Mouse (Mus musculus) spleen, adult 18-20 months (tissue): ENCODE results near the gene Zdhhc3.

ENCODE experiments used
- DNase-seq, 2 experiments: peaks; one replicate each; pipeline ENCODE4 v3.0.0; 2022; ENCODE audit warnings: mixed read lengths in 2 of 2

Zdhhc3 gene

DNA sequence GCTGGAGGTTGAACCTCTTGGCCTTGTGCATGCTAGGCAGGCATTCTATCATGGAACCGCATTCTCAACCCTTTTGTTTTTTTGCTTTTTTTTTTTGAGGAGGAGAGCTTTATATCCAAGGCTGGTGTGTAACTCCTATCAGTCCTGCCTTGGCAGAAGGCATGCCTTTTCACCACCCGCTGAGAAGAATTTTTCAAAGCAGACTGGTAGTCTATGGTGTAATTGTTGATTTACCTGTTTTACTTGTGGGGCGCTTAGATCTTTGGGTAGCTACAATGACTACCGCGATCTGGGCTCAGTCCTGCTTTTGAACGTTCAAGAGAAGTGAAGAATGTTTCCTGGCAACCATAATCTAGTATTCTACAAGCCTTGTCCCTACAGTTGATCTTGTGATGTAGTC, 926 bp upstream of the Zdhhc3 start:
- DNase-seq = no peak

DNA sequence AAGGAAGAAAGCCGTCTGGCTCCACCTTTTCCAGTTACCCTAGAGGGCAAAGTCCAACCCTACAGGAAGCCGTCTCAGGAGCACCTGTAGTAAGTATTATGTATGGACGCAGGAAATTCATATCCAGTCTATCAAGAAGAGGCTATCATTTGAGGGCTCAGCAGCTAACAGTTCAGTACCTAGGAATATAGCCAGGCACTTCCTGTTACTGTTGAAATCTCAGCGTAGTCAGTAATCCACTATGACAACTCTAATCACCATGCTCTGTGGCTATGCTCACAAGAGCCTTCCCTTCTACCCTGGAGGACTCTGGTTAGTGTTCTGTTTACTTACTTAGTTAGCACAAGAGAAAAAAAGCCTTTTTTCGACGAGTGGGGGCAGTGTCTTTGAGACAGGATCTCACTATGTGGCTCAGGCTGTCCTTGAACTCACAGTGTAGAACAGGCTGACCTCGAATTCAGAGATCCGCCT, 1.2 kb downstream of the Zdhhc3 start:
- DNase-seq = no peak

DNA sequence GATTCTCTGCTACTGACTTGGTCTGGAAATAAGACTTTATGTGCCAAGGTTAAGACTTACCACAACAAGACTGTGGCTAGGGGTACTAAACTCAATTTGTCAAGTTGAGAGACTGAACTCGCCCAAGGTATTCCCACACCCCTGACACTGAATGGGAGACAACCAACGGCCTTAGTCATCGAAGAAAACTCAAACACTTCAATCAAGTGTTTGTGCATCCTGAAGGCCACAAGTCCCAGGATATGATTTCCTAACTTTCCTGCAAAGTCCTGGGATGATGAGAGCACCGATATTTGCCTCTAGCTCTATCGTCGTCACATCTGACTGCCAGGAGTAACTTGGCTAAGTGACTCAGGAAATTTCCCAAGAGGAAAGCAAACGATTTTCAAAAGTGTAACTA, 3.8 kb downstream of the Zdhhc3 start:
- no peak for DNase-seq

DNA sequence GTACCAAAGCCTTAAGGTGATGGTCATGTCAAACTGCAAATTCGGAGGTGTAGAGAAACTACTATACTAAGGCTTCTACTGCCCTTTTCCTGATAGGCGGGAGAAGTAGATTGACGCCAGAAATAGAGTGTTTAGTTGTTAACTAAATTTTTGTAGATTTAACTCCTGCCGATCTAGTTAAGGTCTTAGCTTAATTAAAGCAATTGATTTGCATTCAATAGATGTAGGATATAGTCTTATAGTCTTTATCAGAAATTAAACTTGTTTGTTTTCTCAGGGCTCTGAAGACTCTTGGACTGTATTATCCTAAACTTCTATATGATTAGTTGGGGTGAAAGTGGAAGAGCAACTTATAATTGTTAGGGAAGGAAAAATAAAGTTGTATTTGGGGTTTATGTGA, 5.8 kb downstream of the Zdhhc3 start:
- DNase-seq = no peak

DNA sequence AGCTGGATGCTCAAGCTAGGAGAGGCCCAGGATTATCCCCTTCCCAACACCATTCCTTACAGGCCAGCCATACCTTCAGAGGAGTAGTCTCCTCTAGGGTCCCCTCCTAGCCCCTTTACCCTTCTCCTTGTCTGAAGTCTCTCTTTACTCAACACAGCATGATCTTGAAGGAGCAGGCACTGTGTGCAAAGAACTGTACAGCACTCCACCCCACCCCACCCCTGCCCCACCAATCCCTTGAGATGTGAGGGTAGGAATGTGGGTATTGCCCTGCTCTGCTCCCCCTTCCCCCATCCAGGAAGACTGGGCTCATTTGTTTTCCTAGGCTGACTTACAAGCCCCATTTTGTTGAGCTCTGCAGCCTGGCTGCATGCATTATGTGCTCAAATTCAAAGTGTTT, 8.6 kb downstream of the Zdhhc3 start:
- DNase-seq = no peak

DNA sequence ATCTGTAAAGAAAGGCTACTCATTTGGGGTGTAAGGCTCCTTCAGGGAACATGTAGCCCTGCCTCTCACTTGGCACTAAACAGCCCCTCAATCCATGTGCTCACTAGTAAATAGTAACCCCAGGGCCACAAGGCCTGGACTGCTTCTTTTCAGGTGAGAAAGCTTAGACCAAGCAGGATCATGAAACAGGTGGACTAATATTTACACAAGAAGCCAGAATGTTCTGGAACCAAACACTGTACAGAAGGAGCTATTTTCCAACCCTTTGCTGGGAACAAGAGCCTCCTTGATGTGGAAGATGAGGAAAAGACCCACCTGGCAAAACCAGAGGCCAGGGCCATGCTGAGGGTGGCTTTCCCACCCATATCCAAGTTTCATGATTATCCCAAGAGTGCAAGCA, 9.6 kb downstream of the Zdhhc3 start:
- DNase-seq = no peak

DNA sequence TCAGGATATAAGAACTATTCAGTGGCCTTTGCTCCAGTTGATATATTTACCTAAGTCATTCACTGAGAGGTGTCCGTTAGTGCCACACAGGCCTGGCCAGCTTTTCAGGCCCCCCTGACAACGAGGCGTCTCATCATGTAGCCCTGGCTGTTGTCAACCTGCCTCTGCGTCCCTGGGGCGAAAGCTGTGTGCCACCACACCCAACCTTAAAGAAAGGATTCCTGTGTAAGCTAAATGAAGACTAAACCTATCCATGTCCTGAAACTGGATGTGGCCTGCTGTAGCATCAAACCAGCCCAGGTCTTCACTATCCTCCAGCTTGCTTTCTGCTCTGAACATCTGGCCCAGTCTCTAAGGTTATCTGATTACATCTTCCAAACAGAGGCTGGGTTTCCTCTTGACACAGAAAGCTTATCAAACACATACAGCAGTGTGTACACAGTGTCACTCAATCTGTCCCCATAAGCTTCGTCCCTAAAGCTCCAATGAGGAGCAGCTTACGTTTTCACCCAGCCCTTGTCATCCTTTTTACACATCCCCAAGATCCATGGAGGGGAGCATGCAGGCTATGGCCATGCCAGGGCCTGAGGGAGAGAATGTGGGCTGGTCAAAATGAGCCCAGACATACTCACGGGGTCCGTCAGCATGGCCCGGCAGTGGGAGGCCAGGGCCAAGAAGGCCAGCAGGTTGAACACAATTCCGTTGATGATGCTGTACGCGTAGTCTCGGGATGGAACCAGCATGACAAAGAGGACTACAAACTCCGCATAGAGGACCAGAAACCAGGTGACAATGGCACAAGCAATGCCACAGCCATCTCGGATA, 13.2 kb downstream of the Zdhhc3 start:
- no peak for DNase-seq

DNA sequence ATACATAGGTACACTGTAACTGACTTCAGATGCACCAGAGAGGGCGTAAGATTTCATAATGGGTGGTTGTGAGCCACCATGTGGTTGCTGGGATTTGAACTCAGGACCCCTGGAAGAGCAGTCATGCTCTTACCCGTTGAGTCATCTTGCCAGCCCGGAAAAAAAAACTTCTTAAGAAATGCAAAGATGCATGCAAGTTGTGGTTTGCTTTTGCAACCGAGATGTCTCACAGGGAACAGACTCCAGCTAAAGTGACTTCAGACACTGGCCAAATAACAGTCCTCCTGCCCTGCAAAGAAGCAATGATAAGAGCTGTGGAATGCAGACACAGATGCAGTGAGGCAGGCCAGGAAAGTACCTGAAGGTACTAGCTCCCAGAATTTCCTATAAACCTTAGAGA, 22.2 kb downstream of the Zdhhc3 start:
- no peak for DNase-seq

DNA sequence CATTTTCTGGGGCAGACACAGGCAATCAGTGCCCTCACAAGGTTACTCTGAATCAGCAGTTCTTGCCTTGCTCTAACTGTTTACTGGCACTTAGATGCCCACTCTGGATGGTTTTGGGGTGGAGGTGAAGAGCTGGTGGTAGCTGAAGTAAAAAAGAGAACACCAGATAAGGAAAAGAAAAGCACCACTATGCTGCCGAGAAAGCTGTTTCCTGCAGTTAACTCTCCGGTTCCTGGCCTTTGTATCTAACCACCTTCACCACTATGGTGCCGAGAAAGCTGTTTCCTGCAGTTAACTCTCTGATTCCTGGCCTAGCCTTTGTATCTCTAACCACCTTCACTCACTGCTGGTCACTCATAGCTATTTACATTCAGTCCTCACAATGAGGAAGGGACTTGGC, 25.4 kb downstream of the Zdhhc3 start:
- DNase-seq = no peak

DNA sequence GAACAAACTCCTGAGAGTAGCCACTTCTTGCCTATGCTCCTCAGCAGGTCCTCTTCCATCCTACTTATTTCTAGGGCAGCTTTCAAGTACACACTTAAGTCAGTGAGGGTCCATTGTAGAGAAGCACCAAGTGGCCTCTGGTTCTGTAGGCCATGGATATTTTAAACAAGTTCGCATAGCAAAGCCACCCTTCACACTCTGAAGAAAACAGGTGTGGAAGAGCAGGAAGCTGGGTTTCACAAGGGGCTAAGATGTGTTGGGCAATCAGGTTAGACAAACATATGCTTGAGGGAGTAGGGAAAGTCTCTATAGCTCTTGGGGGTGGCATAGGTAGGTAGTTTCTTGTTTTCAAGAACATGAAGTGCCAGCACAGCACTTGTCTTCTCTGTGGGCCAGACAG, 27.6 kb downstream of the Zdhhc3 start:
- no peak for DNase-seq

DNA sequence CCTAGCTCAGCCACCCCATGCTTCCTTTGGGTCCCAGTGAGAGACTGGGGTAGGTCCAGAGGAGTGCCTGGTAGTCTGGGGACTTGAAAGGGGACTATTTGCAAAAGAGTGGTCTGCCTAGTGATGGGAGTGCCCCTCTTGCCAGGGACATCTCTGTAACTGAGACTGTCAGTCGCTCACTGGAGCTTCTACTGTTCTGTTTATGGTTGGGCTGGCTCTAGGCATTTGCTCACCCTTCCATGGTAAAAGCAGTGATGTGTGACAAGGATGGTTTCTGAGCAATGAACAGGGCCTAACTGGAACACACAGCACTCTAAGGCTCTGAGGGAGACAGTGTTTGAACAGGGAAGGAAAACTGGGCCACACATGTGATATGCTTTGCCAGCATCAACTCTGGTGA, 32.2 kb downstream of the Zdhhc3 start:
- DNase-seq = no peak

DNA sequence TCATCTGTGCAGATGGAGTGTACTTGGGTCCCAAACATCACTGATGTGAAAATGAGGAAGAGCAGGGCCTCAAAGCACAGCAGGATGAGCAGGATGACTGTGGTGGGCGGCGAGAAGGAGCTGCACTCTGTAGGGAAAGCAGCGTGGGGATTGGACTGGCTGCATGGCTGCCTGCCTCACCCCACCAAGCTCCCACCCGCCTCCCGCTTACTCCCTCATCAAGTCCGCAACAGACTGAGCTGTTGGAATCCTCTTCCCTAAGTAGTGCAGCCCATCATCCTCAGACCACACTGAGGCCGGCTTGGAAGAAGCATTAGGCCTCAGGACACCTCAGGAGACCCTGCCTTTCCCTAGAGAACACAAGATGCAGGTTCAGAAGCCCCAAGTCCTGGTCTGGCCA, 32.6 kb downstream of the Zdhhc3 start:
- DNase-seq = no peak

DNA sequence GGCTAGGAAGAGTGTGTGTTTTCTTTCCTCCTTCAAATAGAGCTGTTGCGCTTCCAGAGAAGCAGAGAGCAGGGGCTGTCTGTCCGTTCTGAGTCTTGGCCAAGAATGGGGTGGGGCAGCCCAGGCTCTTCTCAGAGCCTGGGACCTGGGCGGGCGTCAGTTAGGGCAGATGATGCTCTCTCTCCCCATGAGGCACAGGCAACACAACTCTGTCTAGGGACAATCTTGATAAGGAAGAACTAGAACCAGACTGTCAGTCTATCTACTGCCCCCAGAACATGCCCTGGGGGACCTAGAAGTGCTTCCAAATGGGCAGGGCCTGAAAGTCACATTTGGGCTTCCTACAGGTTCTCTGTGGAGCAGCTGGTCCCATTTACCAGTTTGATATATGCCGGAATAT, 33.9 kb downstream of the Zdhhc3 start:
- DNase-seq = no peak

DNA sequence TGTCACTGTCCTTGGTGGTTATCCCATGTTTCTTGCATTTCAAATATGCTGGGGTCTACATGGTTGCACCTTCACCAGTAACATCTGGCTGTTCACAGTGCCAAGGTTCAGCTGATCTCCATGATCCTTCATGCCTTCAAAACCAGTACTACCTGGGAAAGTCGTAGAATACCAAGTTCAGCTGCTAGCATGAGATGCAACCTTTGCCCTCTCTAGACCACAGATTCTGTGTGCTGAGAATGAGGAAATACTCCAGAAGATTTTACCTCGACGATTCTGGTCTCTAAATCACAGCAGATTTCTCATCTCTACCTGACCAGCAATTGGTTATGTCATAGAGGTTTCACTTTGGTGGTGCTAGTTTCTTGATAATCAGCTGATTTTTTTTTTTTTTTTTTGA, 52.8 kb downstream of the Zdhhc3 start:
- DNase-seq = no peak

DNA sequence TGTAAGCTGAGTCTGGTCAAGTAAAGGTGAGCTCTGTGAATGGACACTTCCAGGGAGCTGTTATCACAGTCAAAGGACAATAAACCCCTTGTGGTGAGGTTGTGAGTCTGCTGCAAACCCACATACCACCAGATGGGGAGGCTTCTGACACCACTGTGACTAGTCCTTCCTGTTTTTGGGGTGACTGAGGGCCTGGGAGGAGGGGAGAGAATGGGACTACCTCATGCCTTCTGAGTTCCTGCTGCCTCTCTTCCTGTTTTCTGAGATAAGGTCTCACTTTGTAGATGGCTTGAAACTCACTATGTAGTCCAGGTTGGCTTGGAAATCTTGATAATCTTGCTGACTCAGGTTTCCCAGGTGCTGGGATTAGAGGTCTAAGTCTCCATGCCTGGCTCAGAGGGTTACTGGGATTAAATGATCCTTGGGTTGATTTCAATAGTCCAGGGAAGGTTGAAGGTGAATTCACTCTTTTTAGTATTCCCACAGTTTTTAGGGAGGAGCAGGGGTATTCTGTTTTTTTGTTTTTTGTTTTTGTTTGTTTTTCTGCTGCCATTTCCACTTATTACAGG, 54.2 kb downstream of the Zdhhc3 start:
- no peak for DNase-seq

DNA sequence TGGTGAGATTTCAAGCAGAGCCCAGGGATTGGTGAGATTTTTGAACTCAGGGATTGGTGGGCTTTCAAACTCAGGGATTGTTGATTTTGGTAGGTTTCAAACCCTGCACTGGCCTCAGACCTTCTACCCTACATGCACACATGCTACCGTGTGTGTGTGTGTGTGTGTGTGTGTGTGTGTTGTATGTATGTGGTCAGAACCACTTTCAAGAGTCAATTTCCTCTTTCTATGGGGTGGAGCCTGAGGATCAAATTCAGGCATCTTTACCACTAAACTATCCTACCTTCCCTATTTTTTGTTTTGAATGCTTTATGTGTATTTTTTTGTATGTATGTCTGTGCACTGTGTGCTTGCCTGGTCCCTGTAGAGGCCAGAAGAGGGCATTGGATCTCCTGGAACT, 65.3 kb downstream of the Zdhhc3 start:
- no peak for DNase-seq

DNA sequence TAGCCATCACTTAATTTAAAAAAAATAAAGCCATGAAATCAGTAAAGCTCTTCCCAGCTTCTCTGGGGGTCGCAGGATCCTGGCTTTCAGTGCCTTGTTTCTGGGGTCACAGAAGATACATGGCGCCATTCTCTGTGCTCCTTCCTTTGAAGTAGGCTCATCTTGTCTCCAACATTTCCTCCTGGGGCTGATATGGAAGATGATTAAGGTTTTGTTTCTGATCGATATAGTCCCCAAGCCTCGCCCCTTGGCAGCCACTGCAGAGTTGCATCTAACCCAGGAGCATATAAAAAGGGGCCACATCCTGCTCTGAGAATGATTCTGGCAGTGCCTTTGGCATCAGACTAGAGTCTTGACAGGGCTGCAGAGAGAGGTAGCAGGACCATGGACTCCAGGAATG, 78.6 kb downstream of the Zdhhc3 start, which contains the start of gene Tgm4:
TSS of gene Tgm4 (plus strand) at position 301 of the 400 bp plus-strand sequence.
- DNase-seq = no peak

DNA sequence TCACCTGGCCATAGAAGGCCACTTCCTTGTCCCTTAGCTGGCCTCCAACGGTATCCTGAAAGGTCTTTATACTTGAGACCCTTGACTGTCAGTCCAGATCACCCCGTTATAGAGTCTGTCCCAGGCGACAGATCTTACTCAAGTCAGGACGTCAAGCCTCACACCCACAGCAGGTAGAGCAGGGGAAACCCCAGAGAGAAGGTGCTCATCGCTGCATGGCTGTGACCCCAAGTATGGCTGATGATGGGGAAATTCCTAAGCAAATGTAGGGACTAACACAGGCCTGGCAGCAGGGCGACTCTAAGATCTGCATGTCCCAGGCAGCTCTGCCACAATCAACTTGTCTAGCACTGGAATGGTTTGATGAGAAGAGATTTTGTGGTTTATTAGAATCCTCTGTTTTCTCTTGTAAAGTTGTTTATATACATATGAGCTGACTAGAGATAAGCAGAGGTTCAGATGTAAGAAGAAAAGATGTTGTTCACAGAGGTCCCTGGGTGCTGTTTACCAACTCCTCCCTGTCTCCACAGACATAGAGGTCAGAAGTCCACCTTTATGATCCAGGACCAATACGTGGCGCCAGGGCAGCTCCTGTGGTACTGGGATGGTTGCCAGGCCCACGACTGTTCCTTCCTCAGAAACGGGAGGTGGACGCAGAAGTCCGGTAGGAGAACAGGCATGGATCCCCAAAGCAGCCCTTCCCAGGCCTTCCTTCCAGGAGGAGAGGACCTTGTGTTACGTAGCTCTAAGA, 81.3 kb downstream of the Zdhhc3 start:
- no peak for DNase-seq

DNA sequence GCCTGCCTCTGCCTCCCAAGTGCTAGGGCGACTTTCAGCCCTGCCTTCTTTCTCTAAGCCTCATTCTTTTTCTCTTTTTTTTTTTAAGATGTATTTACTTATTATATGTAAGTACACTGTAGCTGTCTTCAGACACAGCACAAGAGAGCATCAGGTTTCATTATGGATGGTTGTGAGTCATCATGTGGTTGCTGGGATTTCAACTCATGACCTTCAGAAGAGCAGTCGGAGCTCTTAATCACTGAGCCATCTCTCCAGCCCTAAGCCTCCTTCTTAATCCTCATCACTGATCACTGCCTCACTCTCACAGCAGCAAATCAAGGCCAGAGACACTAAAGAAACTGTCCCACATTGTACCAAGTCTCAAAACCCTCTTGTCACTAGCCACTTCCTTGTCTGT, 88.8 kb downstream of the Zdhhc3 start:
- no peak for DNase-seq

DNA sequence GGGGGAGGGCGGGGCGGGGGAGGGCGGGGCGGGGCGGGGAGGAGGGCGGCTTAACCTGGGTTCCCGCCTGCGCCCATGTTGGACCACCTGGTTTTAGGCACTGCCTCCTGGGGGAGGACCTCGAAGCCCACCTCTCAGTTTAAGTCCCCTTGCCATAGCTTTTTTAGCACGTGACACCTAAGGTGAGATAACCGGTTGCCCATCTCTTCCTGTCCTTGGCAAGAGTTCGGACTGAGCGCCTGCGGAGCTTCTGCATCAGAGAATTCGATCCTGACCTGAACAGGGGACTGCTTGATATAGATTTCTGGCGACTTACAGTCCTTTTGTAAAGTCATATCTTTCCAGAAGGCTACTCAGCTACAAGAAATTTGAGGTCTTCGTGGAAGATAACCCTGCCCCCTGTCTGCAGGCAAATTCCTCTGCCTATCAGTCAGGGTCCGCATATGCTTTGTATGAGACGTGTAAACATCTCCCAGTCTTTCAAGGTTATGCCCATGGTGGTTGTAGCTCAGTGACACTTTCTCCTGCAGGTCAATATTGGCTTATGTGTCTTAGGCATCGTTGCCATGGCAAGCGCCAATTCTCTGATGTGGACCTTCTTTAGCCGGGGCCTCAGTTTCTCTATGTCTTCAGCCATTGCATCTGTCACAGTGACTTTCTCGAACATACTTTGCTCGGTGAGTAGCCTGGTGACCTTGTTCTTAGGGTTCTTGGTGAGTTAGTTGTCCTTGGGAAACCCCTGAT, 91.2 kb downstream of the Zdhhc3 start:
- peak in 1 of 2 experiments; percentile 4 for DNase-seq

DNA sequence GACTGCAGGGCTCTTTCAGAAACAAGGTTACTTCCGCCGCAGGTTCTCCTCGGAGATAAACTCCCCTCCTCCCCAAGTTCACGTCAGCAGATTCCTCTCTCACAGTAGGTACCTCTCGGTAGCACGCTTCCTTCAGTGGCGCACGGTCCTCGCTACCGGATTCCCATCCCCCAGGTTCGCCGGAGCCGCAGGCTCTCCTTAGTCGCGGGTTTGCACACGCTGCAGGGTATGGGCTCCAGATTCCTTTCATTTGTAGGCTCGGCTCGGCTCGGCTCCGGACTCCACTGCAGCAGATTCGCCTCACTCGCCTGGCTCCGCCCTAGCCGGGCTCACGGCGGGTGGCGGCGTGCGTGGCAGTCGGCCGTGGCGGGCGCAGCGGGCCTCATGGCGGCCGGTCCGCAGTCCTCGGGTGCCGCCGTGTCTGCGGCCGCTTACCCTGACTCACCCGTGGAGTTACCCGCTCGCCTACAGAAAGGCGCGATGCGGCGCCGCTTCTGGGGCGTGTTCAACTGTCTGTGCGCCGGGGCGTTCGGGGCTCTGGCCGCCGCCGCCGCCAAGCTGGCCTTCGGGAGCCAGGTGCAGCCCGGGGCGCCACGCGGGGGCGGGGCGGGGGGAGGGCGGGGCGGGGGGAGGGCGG, 91.9 kb downstream of the Zdhhc3 start, which contains the start of gene Tmem42:
TSS of gene Tmem42 (plus strand) at position 332 of the 637 bp plus-strand sequence.
- peak; percentile 79 to 84 for DNase-seq
